Mouse (Mus musculus) myocyte (in vitro differentiated cells): ENCODE measurements around the gene Pak4. TPM values are rescaled to one million over a fixed set of nuclear protein-coding genes. Genes with fewer than 3 reads are reported as not detected.
A peak's percentile ranks its signal among the peaks of the same experiment; 100 is the strongest.

Experiments
- H3K27me3 ChIP-seq: one replicate; pipeline ENCODE4 v1.6.1; 2011; ENCODE audit not compliant: control insufficient read depth, insufficient read depth, insufficient read length
- H3K36me3 ChIP-seq: one replicate; pipeline ENCODE4 v1.6.1; 2011; ENCODE audit not compliant: control insufficient read depth, insufficient read depth
- H3K4me2 ChIP-seq: one replicate; pipeline ENCODE4 v1.6.1; 2011; ENCODE audit warnings: low read depth, control low read depth
- H3K4me3 ChIP-seq: one replicate; pipeline ENCODE4 v1.5.1; 2011; ENCODE audit warnings: mild to moderate bottlenecking, control low read depth, moderate library complexity
- H3K79me2 ChIP-seq: one replicate; pipeline ENCODE4 v1.6.1; 2011; ENCODE audit not compliant: control insufficient read depth, insufficient read depth
- H3ac ChIP-seq: one replicate; pipeline ENCODE4 v1.6.1; 2011; ENCODE audit not compliant: control insufficient read depth, insufficient read length
- CEBPB ChIP-seq: IDR thresholded peaks from 2 replicates; pipeline ENCODE4 v1.6.1; 2011; ENCODE audit warnings: mild to moderate bottlenecking, moderate library complexity; ENCODE audit not compliant: poor library complexity, insufficient read depth, severe bottlenecking
- E2F4 ChIP-seq: IDR thresholded peaks from one replicate; pipeline ENCODE4 v1.6.1; 2011; ENCODE audit warnings: mild to moderate bottlenecking, control low read depth, moderate library complexity; ENCODE audit not compliant: insufficient read depth
- MAX ChIP-seq: IDR thresholded peaks from one replicate; pipeline ENCODE4 v1.6.1; 2011; ENCODE audit warnings: low read depth, mild to moderate bottlenecking, control low read depth
- MYOD1 ChIP-seq, 3 experiments: IDR thresholded peaks; one replicate each; pipeline ENCODE4 v1.6.1; 2011; ENCODE audit warnings: control low read depth in 2 of 3, low read depth in 2 of 3, mild to moderate bottlenecking in 2 of 3, moderate library complexity in 1 of 3; ENCODE audit not compliant: insufficient read length in 2 of 3, control insufficient read depth in 1 of 3
- MYOG ChIP-seq, 3 experiments: IDR thresholded peaks; one replicate each; pipeline ENCODE4 v1.6.1; 2011; ENCODE audit warnings: control low read depth in 2 of 3, low read depth in 2 of 3, mild to moderate bottlenecking in 2 of 3; ENCODE audit not compliant: insufficient read length in 2 of 3, control insufficient read depth in 1 of 3, insufficient read depth in 1 of 3
- POLR2A ChIP-seq: IDR thresholded peaks from one replicate; pipeline ENCODE4 v1.6.1; 2011; ENCODE audit warnings: low read depth, mild to moderate bottlenecking, control low read depth, moderate library complexity; ENCODE audit not compliant: insufficient read length
- POLR2AphosphoS2 ChIP-seq: IDR thresholded peaks from one replicate; pipeline ENCODE4 v1.6.1; 2011; ENCODE audit warnings: low read depth, control low read depth; ENCODE audit not compliant: insufficient read length
- REST ChIP-seq: IDR thresholded peaks from one replicate; pipeline ENCODE4 v1.6.1; 2011; ENCODE audit warnings: mild to moderate bottlenecking, control low read depth, moderate library complexity; ENCODE audit not compliant: insufficient read depth, insufficient read length
- SRF ChIP-seq: IDR thresholded peaks from one replicate; pipeline ENCODE4 v1.6.1; 2011; ENCODE audit warnings: low read depth; ENCODE audit not compliant: control insufficient read depth, insufficient read length
- TCF12 ChIP-seq: IDR thresholded peaks from one replicate; pipeline ENCODE4 v1.6.1; 2011; ENCODE audit warnings: mild to moderate bottlenecking, control low read depth; ENCODE audit not compliant: poor library complexity, insufficient read depth, severe bottlenecking
- TCF3 ChIP-seq: IDR thresholded peaks from one replicate; pipeline ENCODE4 v1.6.1; 2011; ENCODE audit warnings: low read depth, control low read depth; ENCODE audit not compliant: insufficient read length
- USF1 ChIP-seq: IDR thresholded peaks from one replicate; pipeline ENCODE4 v1.6.1; 2011; ENCODE audit warnings: low read depth, mild to moderate bottlenecking, control low read depth, moderate library complexity
- polyA plus RNA-seq: library from polyadenylated mRNA; unstranded; fragments of >200 nt; fragmentation: generic; extraction: Trizol; gene quantifications from one replicate; pipeline ENCODE4 v1.2.1, GENCODE M21; 2012; ENCODE audit warnings: missing spikeins

Pak4 gene
- polyA plus RNA-seq, 1 experiment = 27.5 TPM

DNA sequence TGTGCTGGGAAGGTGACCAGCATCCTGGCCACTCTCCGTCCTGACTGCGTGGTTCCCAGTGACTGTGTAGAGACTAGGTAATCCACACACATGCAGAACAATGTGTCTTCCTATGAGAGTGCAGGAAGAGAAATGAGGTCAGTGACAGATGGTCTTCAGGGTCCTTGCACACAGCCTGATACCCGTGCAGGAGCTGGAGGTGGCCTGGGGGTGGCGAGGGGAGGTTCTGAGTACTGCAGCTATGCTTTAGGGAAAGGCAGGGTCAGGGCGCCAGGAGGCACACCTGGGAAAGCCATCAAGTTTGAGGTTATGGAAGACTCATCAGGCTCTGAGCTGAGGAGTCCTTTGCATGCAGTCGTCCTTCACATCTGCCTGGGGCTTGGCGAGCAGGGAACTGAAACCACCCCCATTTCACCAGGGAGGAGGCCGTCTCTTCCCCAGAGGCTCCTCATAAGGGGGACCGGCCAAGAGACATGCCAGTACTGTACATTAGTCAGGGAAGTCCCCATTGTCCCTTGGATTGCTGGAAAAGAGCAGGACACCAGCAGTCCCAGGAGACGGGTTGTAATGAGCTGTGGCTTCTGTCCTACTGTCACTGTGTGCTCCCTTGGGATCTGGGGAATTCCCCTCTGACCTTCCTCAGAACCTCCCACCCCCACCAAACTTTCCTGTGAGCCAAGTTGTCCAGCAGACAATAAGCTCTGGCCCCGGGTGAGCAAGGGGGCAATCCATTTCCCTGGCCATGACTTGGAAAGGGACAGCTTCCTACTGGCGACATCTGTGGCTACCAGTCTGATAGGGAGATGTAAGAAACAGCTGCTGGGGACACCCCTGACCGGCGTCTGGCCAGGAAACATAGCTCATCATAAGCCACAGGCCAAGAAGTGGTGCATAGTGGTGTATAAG, 4.5 kb downstream of the Pak4 start:
- H3K4me3 ChIP-seq = no peak overlapping the region
- peak overlapping the region; percentile 30 for H3K4me2 ChIP-seq

GRCm38 (mm10) chr7:28591862-28592261, 6.1 kb downstream of the Pak4 start:
- no peak overlapping the region for H3K4me3 ChIP-seq
- H3K36me3 ChIP-seq = no peaks in the 10 kb centered on the region

More for the DNA sequence above, 4.5 kb downstream of the Pak4 start:
- Histone ChIP-seq H3ac (no peak overlapping the region), H3K79me2 (peaks cover 86% of the 10 kb centered on the region), H3K36me3 (no peaks in the 10 kb centered on the region), H3K27me3 (no peaks in the 10 kb centered on the region)
- TF ChIP-seq USF1 (no peak), CEBPB (no peak), MYOD1 (IDR thresholded peaks at IDR 0.05; ENCODE audit: control insufficient read depth in 1 of 3, insufficient read length in 2 of 3, low read depth in 2 of 3) (peak; percentile 35 to 73 (median 52)), MYOG (IDR thresholded peaks at IDR 0.05; ENCODE audit: control insufficient read depth in 1 of 3, insufficient read depth in 1 of 3, insufficient read length in 2 of 3, low read depth in 2 of 3) (peak in 2 of 3 experiments; percentile 15 to 73)

DNA sequence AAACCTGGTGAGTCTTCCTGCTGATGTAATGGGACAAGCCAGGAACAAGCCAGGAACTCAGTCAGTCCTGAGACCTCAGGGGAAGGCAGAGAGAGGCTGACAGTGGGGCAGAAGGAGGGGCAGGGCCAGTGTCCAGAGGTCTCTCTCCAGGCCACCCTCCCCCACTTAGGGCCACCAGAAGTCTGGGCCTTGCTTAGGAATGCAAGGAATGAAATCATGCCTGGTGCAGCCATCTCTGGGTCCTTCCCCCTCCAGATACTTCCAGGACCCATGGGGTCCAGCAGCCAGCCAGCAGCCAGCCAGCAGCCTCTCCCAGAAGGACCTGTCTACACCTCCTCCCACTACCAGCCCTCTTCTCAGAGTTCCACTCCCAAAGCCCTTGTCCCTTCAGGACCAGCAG, 10.3 kb downstream of the Pak4 start:
- Histone ChIP-seq H3ac (peak overlapping the region; percentile 13), H3K36me3 (no peaks in the 10 kb centered on the region), H3K4me2 (peak overlapping the region; percentile 28), H3K27me3 (no peaks in the 10 kb centered on the region), H3K4me3 (no peak overlapping the region), H3K79me2 (peaks cover 71% of the 10 kb centered on the region)
- no peak for TF ChIP-seq MAX
- peak in 1 of 3 experiments; percentile 19 for TF ChIP-seq MYOG (IDR thresholded peaks at IDR 0.05; ENCODE audit: control insufficient read depth in 1 of 3, insufficient read depth in 1 of 3, insufficient read length in 2 of 3, low read depth in 2 of 3)

More at GRCm38 (mm10) chr7:28591862-28592261, 6.1 kb downstream of the Pak4 start:
- no peak for TF ChIP-seq REST
- TF ChIP-seq USF1 = no peak
- TF ChIP-seq MAX = no peak
- TF ChIP-seq CEBPB = no peak
- no peak for TF ChIP-seq E2F4
- TF ChIP-seq POLR2AphosphoS2 = no peak
- no peak for TF ChIP-seq SRF
- TF ChIP-seq MYOD1 (IDR thresholded peaks at IDR 0.05; ENCODE audit: control insufficient read depth in 1 of 3, insufficient read length in 2 of 3, low read depth in 2 of 3) = peak in 2 of 3 experiments; percentile 14 to 50
- no peak for TF ChIP-seq POLR2A
- no peak for TF ChIP-seq TCF3
- TF ChIP-seq TCF12 = peak; percentile 16
- TF ChIP-seq MYOG (IDR thresholded peaks at IDR 0.05; ENCODE audit: control insufficient read depth in 1 of 3, insufficient read depth in 1 of 3, insufficient read length in 2 of 3, low read depth in 2 of 3) = peak in 2 of 3 experiments; percentile 33 to 72
- no peak overlapping the region for H3ac ChIP-seq
- H3K4me2 ChIP-seq = no peak overlapping the region
- peaks cover 81% of the 10 kb centered on the region for H3K79me2 ChIP-seq
- H3K27me3 ChIP-seq = no peaks in the 10 kb centered on the region

GRCm38 (mm10) chr7:28586663-28587411, 11.1 kb downstream of the Pak4 start:
- Histone ChIP-seq H3ac (peak overlapping the region; percentile 13), H3K27me3 (no peaks in the 10 kb centered on the region), H3K4me3 (no peak overlapping the region), H3K36me3 (no peaks in the 10 kb centered on the region), H3K4me2 (peak overlapping the region; percentile 28), H3K79me2 (peaks cover 73% of the 10 kb centered on the region)
- TF ChIP-seq REST (no peak), POLR2A (no peak), SRF (no peak), CEBPB (no peak), MAX (no peak), MYOG (IDR thresholded peaks at IDR 0.05; ENCODE audit: control insufficient read depth in 1 of 3, insufficient read depth in 1 of 3, insufficient read length in 2 of 3, low read depth in 2 of 3) (no peak)

DNA sequence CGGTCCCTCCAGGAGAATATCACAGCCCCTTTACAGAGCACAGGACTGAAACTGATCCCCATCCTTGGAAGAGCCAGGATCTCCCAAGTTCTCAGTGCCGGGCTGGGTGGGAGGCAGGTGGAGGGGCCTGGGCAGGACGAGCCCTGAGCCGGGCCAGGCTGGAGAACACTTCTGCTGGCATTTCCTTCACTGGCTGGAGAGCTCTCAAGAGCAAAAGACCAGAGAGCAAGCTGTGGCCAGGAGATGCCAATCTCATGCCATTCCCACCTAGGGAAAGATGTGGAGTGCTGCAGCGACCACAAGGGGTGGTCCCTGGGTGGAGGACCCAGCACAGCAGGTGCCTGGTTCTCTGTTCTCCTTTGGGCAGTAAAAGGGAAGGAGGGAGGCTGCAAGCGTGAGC, 13.0 kb downstream of the Pak4 start:
- H3K27me3 ChIP-seq = no peaks in the 10 kb centered on the region
- TF ChIP-seq POLR2A (no peak), SRF (no peak), MYOD1 (IDR thresholded peaks at IDR 0.05; ENCODE audit: control insufficient read depth in 1 of 3, insufficient read length in 2 of 3, low read depth in 2 of 3) (no peak), REST (no peak), MYOG (IDR thresholded peaks at IDR 0.05; ENCODE audit: control insufficient read depth in 1 of 3, insufficient read depth in 1 of 3, insufficient read length in 2 of 3, low read depth in 2 of 3) (peak in 1 of 3 experiments; percentile 11)
- no peaks in the 10 kb centered on the region for H3K36me3 ChIP-seq
- H3ac ChIP-seq = no peak overlapping the region
- no peak overlapping the region for H3K4me3 ChIP-seq
- peaks cover 68% of the 10 kb centered on the region for H3K79me2 ChIP-seq
- H3K4me2 ChIP-seq = no peak overlapping the region
